Mouse (Mus musculus): ENCODE results near the gene Fkbp1a.

The Fkbp1a gene

GRCm38 (mm10) chr2:151542323-151543062 is at the start of gene Fkbp1a:
Gene Fkbp1a (plus strand): TSS chr2:151542483.
- DNase-seq = peak; percentile 98

GRCm38 (mm10) chr2:151494035-151494803 is 48.1 kb upstream of the Fkbp1a start, which contains the start of gene Nsfl1c:
Gene Nsfl1c (plus strand): TSS chr2:151494182.
- DNase-seq = peak; percentile 98

- DNase-seq = no peak
Measured at GRCm38 (mm10) chr2:151498358-151498757, 43.9 kb upstream of the Fkbp1a start.

- no peak for DNase-seq
Measured at GRCm38 (mm10) chr2:151500442-151501007, 41.8 kb upstream of the Fkbp1a start.

GRCm38 (mm10) chr2:151504226-151504625 is 38.1 kb upstream of the Fkbp1a start:
- DNase-seq = no peak

GRCm38 (mm10) chr2:151512199-151512598 is 30.1 kb upstream of the Fkbp1a start:
- peak; percentile 77 for DNase-seq

GRCm38 (mm10) chr2:151513525-151514285 is 28.6 kb upstream of the Fkbp1a start:
- no peak for DNase-seq

GRCm38 (mm10) chr2:151519000-151519399 is 23.3 kb upstream of the Fkbp1a start:
- no peak for DNase-seq

GRCm38 (mm10) chr2:151524324-151525041 is 17.8 kb upstream of the Fkbp1a start:
- DNase-seq = no peak

GRCm38 (mm10) chr2:151525520-151525919 is 16.8 kb upstream of the Fkbp1a start:
- no peak for DNase-seq

GRCm38 (mm10) chr2:151528066-151528465 is 14.2 kb upstream of the Fkbp1a start:
- no peak for DNase-seq

- no peak for DNase-seq
Measured at GRCm38 (mm10) chr2:151529169-151529568, 13.1 kb upstream of the Fkbp1a start.

- no peak for DNase-seq
Measured at GRCm38 (mm10) chr2:151530378-151531230, 11.7 kb upstream of the Fkbp1a start.

GRCm38 (mm10) chr2:151533632-151534031 is 8.7 kb upstream of the Fkbp1a start:
- DNase-seq = no peak

- DNase-seq = no peak
Measured at GRCm38 (mm10) chr2:151535961-151536617, 6.2 kb upstream of the Fkbp1a start.

GRCm38 (mm10) chr2:151536618-151536974 is 5.7 kb upstream of the Fkbp1a start:
- DNase-seq = peak; percentile 51

- no peak for DNase-seq
Measured at GRCm38 (mm10) chr2:151538646-151539045, 3.6 kb upstream of the Fkbp1a start.

- peak; percentile 63 for DNase-seq
Measured at GRCm38 (mm10) chr2:151543063-151543895, 996 bp downstream of the Fkbp1a start.

GRCm38 (mm10) chr2:151544673-151545072 is 2.4 kb downstream of the Fkbp1a start:
- no peak for DNase-seq

- DNase-seq = no peak
Measured at GRCm38 (mm10) chr2:151546571-151546970, 4.3 kb downstream of the Fkbp1a start.

Measured in right cerebral cortex, postnatal 14 days (tissue).